Mouse (Mus musculus): Measurements from ENCODE around the gene Kmo.

DNA sequence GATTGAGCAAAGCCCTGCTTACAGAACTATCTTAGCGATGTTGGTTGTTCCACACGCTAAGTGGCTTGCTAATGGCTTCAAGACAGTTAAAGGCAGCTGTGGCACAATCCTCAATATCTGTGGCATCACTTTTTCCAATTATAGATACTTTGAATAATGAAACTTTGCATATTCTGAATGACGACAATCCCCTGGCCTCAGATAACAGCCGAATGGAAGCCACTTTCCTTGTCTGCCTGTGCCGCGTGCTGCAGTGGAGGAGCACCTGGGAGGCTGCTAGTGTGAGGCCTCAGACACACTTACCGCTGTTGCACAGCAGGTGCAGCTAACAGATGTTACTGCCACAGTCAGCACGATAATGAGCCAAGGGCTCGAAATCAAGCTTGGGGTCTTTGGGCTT lies 5.2 kb upstream of the Kmo start:
- TF ChIP-seq CTCF (conservative IDR thresholded peaks at IDR 0.05; ENCODE audit: low read length) (no peak), NANOG (IDR thresholded peaks at IDR 0.05; ENCODE audit: borderline replicate concordance, low read length) (no peak)

Measured in E14TG2a.4 (cell line).